Mouse (Mus musculus) G1E-ER4 (cell line): ENCODE data around the gene Actr6. TPM values are rescaled to one million over a fixed set of nuclear protein-coding genes. Genes with fewer than 3 reads are reported as not detected.

Experiments
- GATA1 ChIP-seq: IDR thresholded peaks from one replicate; pipeline ENCODE4 v1.8.0; 2012; ENCODE audit warnings: low read length, inconsistent platforms
- polyA plus RNA-seq: library from polyadenylated mRNA; stranded (reverse); fragments of >175 nt; gene quantifications from 2 replicates; pipeline ENCODE4 v1.2.3, GENCODE M21; 2012

Gene Actr6
- 0.46 and 0.94 TPM in 2 replicates for polyA plus RNA-seq

DNA sequence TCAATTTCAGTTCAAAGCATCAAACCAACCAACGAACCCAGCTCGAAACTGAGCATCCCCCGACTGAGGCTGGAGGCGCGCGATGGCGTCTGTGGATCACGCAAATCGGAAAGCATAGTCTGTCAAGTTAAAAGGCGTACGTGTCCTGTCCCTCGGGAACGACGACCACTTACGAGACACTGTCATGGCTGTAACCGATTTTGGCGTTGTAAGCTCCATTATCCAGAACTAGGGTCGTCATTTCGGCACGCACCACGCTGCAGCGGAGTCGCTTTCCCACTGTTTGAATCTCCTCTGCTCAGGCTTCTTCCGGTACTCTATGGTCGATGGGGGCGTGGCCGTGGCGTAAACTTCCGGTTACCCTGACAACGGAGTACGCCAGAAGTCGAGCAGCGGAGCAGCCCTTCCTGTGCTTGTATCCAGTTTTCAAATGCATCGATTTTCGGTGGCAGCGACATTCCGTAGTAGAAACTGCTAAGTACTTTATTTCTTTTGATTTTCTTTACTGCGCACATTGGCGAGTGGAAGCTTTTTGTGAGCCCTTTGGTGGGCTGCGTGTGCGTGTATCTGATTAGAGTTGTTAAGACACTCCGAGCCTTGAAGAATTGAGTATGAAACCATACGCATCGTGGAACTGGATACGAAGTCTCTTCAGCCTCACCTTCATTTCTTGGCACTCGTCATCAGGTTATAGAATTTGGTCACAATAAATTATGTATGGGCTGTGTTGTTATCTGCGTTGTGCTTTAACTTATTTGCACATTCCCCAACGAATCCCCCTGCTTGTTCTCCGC lies at the start of gene Actr6:
Gene Actr6, minus strand, starts transcription at position 295 of the 794 bp plus-strand sequence.
- no peak for TF ChIP-seq GATA1

DNA sequence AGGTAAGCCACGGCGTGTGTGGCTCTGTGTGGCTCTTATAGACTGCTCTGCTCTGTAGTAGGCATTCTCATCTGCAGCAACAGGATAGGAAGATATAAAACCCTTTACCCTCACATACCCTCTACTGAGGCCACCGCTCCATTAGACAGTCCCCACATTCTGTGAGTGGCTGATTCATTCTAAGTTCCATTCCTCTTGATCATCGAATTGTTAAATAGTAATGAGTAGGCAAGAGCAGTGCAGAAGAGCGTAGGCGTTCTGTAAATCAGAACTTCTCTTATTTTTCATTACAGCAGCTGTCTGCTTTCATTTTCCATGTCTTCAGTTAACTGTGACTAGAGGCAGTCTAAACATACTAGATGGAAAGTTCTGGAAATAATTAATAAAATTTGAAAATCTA lies 43.9 kb upstream of the Actr6 start:
- no peak for TF ChIP-seq GATA1

DNA sequence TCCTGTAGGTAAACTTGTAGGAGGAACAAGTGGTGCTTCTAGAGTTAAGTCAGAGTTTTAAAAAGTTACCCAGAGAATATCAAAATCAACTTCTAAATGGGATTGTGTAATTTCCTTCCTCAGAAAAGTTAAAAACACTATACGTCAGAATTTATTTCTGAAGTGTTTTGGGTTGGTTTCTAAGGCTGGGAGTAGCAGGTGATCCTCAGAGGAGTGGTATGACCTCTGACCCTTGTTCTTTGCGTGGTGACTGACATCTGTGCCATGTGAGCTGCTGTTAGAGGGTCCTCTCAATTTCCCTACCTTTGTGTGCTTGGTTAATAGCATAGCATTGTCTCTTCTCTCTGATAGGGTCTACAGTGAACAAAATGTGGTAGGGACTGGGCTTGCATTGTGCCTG lies 39.8 kb upstream of the Actr6 start:
- TF ChIP-seq GATA1, result no peak

DNA sequence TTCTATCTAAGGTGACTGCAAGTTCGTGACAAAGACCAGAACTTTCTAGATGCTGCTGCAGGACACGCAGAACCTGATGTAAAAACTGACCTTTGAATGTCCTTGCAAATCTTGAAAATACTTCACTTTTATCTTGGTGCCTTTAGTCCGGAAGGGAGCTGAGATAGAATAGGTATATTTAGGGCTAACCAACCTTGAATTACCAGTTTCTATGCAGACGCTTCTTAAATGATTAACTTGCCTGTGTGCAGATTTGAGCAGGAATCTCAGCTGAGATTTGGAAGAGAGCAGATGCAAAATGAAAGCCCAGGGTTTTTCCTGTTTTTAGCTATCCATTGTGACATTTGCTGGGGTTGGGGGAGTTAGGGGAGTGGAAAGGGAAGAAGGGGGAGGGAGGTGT lies 37.0 kb upstream of the Actr6 start:
- no peak for TF ChIP-seq GATA1

DNA sequence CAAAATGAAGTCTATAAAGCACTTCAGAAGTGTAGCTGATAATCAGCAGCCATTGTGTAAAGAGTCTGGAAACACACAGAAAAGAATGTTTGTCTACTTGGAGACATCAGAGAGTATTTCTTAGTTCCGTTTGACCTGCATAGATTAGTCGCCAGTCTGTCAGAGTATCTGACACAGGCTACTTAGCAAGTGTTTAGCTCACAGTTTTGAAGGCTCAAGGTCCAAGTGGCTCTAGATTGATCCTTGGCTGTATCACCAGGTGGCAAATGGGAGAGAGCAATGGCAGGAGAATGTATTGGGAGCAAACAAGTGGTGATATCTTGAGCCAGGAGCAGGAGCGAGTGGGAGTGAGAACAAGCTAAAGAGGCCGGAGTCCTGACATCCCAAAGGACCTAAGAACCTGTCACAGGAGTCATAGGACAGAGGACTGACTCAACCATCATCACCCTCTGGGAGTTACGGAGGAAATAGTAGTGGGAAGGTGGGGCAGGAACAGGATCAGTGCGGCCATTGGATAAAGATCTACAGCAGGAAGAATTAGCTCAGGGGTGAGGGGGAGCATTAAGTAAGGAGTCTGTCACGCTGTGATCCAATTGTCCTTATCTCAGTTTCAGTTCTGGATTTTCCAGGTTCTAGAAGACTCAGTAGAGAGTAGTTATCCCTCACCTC lies 36.4 kb upstream of the Actr6 start:
- no peak for TF ChIP-seq GATA1

DNA sequence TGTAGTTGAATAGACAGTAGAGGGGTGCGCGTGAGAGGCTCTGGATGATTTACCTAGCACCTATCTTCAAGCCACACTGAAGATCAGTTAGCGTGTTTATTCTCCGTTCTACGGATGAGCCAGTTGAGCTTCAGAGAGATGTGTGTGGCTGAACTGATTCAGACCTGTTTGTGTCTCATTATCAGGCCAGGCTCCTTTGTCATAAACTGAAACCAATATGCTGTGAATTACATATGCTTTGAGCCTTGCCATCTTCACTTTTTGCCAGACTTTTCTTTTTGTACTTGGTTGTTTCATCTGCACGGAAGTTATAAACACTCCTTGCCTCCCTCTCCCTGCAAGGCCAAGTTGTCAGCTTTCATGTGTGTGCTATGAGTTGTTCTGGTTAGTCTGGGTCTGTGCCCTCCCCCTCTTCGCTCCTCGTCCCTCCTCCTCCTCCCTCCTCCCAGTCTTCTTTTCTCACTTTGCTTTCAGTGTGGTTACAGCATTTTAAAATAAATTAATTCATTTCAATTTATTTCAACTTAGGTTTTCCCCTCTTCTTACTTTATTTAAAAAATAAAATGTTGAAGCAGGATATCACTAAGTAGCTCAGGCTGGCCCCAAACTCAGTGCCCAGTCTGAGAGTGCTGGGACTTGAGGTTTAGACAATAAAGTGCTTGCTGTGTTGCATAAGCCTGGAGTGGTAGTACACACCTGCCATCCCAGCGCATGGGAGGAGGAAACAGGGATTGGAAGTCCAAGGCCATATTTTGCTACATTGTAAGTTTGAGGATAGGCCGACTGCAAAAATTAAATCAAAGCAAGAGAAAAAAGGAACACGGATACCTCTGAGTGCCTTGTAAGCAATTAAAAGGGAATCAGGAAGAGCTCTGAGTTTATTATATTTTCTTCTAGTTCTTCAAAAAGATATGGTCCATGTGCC lies 34.0 kb upstream of the Actr6 start:
- TF ChIP-seq GATA1, result no peak

DNA sequence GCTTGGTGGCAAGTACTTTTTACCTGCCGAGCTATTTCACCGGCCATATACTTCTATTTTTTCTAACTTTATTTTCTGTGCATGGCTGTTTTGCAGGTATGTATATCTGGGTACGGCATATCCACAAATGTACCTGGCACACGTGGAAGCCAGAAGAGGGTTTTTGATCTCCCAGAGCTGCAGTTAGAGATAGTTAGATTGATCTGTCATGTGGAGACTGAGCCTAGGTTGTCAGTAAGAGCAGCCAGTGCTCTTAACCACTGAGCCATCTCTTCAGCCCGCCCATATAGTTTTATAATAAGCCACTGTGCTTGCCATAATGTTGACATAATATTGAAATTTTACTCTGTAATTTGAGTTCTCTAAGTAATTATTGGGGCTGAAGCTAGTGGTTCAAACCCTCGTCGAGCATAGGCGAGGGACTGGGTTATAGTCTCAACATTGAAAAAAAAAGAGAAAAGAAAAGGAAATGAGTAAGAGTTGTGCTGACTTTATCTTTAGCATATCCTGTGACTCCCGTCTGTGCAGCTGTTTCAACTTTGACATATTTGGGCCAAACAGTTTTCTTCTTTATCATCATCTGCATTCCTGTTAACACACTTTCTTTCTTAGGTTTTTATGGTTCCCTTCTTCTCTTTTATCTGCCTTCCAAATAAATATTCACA lies 32.5 kb upstream of the Actr6 start:
- no peak for TF ChIP-seq GATA1

DNA sequence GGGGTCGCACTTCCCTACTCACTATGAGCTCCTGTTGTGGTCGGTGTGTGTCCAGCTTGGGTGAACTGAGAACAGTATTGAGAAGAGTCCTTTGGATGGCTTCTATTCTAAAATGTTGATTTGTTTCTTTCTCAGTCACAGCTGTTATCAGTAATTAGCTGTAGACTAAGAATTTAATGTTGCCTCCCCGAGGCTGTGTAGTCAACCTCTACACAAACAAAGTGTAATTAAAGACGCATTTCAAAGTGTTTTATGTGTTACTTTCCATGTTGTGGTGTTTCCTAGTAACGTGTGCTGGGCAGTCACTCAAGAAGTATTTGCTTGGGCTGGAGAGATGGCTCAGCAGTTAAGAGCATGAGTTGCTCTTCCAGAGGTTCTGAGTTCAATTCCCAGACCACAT lies 28.7 kb upstream of the Actr6 start:
- no peak for TF ChIP-seq GATA1

DNA sequence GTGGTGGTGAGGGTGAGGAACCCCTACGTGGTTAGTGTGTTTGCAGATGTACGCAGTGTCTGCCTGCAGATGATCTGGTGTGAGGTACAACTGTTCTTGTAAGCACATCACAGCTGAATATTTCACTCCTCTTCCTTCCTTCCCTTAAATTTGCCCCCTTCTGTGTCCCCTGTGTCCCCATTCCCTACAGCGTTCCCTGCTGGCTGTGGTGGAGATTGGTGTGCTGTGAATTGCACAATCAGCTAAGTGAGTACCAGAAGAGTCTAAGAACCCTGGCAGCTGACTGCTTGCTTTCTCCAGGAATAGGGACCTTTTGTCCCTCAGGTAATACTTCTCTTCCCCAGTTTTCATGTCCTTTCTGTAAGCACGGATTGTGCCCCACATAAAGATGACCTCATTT lies 23.1 kb upstream of the Actr6 start:
- no peak for TF ChIP-seq GATA1

DNA sequence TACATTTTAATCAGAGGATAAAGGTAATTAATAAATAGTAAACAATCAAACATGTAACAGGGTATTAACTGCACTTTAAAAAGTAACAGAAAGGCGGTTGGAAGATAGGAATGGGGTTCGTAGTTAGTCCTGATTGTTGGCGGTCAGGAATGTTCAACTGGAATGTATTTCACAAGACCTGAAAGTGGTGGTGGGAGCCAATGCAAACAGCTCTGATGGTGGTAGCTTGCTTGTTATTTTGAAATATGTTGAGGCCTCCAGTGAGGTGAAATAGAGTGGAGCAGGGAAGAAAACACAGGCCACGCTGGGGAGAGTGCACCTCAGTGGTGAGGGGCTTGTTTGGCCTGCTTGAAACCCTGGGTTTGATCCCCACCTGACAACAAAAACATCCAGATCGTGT lies 19.0 kb upstream of the Actr6 start:
- no peak for TF ChIP-seq GATA1

DNA sequence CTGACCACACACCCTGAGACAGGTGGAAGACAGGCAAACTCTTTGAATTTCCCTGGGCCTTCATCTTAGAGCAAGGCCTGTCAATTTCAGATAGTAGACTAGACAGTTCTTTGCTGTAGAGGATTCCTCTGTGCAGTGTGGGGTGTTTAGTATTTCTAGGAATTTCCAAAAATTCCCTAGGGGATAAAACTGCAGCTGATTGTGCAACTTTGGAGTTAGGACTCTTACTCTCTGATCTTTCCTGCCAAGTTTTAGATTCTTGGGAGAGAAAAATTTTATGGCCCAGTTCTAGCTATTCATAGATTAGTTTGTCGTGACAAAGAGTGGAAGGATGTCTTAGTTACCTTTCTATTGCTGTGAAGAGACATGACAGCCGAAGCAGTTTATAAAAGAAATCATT lies 16.5 kb upstream of the Actr6 start:
- no peak for TF ChIP-seq GATA1

DNA sequence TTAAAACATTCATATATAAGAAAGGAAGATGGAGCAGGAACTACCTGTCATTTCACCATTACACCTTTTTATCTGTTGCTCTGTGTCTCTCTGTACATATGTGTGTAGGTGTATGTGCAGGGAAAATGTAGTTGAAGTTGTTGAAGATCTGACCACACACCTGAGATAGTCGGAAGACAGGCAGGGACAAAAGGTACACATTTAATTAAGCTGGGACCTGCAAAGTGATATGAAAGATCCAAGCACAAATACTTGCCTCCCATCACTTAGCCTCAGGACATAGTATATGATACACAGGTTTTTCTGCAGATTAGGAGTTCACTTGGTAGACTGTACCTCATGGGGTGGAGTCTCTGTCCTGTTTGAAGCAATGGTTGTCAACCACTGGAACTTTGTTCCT lies 15.8 kb upstream of the Actr6 start:
- TF ChIP-seq GATA1, result no peak

DNA sequence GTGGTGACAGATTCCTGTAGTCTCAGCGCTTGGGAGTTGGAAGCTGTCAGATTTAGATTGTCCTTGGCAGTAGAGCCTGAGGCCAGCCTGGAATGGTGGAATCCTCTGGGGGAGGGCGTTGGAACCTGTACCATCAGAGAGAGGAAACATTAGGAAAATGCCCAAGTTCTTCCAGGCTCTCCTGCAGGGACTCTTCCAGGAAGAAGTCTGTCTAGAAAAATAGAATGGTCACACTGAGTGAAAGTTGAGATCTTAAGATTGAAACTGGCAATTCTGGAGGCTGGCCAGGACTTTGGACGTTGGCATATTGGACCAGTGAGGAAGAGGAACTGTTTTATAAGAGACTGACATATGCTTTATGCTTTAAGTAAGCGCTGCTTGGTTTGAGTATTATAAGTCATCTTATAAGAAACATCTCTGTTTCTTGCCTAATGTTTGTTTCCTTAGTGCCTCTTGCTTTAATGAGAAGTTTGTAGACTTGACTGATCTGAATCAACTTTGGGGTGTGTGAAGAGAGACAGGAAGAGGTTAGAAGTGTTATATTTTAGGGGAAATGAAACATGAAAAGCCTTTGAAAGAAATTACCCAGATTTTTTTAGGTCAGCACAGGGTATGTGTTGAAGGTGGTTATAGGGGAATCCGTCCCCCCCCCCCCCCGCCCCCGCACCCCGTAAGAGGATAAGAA lies 15.3 kb upstream of the Actr6 start:
- TF ChIP-seq GATA1, result no peak

DNA sequence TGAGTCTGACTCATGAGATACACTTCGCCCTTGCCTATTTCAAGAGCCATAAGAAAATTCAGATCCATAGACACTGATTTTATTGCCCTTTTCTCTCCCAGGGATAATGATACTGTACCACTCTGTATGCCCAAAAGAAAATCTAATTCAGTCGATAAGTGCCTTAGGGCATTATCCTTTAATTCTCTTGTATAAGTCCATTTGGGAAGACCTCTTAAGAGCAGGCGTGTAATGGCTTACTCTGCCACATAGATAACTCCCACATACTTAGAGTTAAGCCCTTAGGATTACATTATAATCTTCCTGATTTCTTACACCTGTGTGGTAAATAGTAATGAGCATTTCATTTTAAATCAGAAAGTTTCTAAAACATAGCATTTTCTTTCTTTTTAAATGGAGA lies 14.5 kb upstream of the Actr6 start:
- no peak for TF ChIP-seq GATA1

DNA sequence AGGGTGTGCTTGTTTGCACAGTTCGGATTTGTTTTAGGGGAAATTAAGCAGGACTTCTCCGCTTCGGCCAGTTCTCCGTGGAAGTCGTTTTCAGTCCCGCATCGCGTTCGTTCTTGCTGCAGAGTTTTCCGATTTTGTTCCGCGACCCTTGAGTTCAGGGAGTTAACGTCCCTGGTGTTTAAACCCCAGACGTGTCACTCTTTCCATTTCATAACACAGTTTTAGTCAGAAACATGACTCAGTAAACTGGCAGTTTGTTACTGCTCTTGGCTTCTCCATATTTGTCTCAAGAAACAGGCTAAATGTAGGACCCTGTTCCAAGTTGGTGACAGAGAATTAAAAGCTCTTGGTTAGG lies 13.5 kb upstream of the Actr6 start:
- no peak for TF ChIP-seq GATA1
